Mouse (Mus musculus) megakaryocyte, embryonic 14.5 days (primary cell): ENCODE data around the gene Trim44. TPM values are rescaled to one million over a fixed set of nuclear protein-coding genes. Genes with fewer than 3 reads are reported as not detected.

ENCODE experiments used
- H3K27me3 ChIP-seq: replicated peaks from 2 replicates; pipeline ENCODE3; 2012; ENCODE audit warnings: inconsistent platforms
- H3K36me3 ChIP-seq: replicated peaks from 2 replicates; pipeline ENCODE3; 2012; ENCODE audit warnings: low read length, inconsistent platforms, mixed read lengths
- H3K4me1 ChIP-seq: 2 replicates; pipeline ENCODE4 v1.6.1; 2012; ENCODE audit warnings: inconsistent platforms
- H3K4me3 ChIP-seq: replicated peaks from 2 replicates; pipeline ENCODE3; 2012; ENCODE audit warnings: moderate library complexity, mild to moderate bottlenecking, inconsistent platforms
- H3K9me3 ChIP-seq: 2 replicates; pipeline ENCODE4 v1.6.1; 2012; ENCODE audit warnings: inconsistent platforms
- FLI1 ChIP-seq: IDR thresholded peaks from 2 replicates; pipeline ENCODE4 v1.6.1; 2012; ENCODE audit warnings: low read length, inconsistent platforms, mixed read lengths
- GATA1 ChIP-seq: IDR thresholded peaks from 3 replicates; pipeline ENCODE4 v1.6.1; 2012; ENCODE audit warnings: mixed read lengths, low read length, inconsistent platforms, borderline replicate concordance
- polyA plus RNA-seq: library from polyadenylated mRNA; stranded (reverse); fragments of >175 nt; gene quantifications from 2 replicates; pipeline ENCODE4 v1.2.3, GENCODE M21; 2012; ENCODE audit warnings: low replicate concordance; ENCODE audit not compliant: insufficient read depth

The Trim44 gene
- polyA plus RNA-seq, 1 experiment = 3.5 TPM

- H3K36me3 ChIP-seq = no peaks in the 10 kb centered on the region
- no peaks in the 10 kb centered on the region for H3K9me3 ChIP-seq
- peaks cover 12% of the 10 kb centered on the region for H3K27me3 ChIP-seq
- H3K4me1 ChIP-seq = no peaks in the 10 kb centered on the region
- no peak overlapping the region for H3K4me3 ChIP-seq
- no peak for TF ChIP-seq FLI1
- no peak for TF ChIP-seq GATA1
These were observed 112.8 kb downstream of the Trim44 start for GRCm38 (mm10) chr2:102294827-102295270.

GRCm38 (mm10) chr2:102293181-102293580, 114.4 kb downstream of the Trim44 start:
- H3K27me3 ChIP-seq = peaks cover 12% of the 10 kb centered on the region
- H3K9me3 ChIP-seq = no peaks in the 10 kb centered on the region
- no peaks in the 10 kb centered on the region for H3K36me3 ChIP-seq
- no peak overlapping the region for H3K4me3 ChIP-seq
- TF ChIP-seq GATA1 (no peak), FLI1 (no peak)
- H3K4me1 ChIP-seq = no peaks in the 10 kb centered on the region

GRCm38 (mm10) chr2:102292051-102292450, 115.6 kb downstream of the Trim44 start:
- Histone ChIP-seq H3K27me3 (peaks cover 15% of the 10 kb centered on the region), H3K4me1 (no peaks in the 10 kb centered on the region), H3K9me3 (peaks cover 4% of the 10 kb centered on the region; the same call in 1 of the 2 replicates), H3K4me3 (no peak overlapping the region), H3K36me3 (no peaks in the 10 kb centered on the region)
- TF ChIP-seq GATA1 (no peak), FLI1 (no peak)

- H3K9me3 ChIP-seq = peaks cover 6% of the 10 kb centered on the region; the same call in 1 of the 2 replicates
- no peak for TF ChIP-seq FLI1
- no peak for TF ChIP-seq GATA1
- H3K27me3 ChIP-seq = peaks cover 16% of the 10 kb centered on the region
These were observed 116.1 kb downstream of the Trim44 start for GRCm38 (mm10) chr2:102291533-102291932.

GRCm38 (mm10) chr2:102290041-102290440, 117.6 kb downstream of the Trim44 start:
- H3K27me3 ChIP-seq = peaks cover 17% of the 10 kb centered on the region
- H3K4me1 ChIP-seq = no peaks in the 10 kb centered on the region
- no peak overlapping the region for H3K4me3 ChIP-seq
- H3K36me3 ChIP-seq = no peaks in the 10 kb centered on the region
- no peak for TF ChIP-seq GATA1
- H3K9me3 ChIP-seq = peaks cover 7% of the 10 kb centered on the region; the same call in 1 of the 2 replicates

More at GRCm38 (mm10) chr2:102291533-102291932, 116.1 kb downstream of the Trim44 start:
- no peaks in the 10 kb centered on the region for H3K36me3 ChIP-seq
- H3K4me1 ChIP-seq = no peaks in the 10 kb centered on the region
- H3K4me3 ChIP-seq = no peak overlapping the region

GRCm38 (mm10) chr2:102288676-102289075, 119.0 kb downstream of the Trim44 start:
- Histone ChIP-seq H3K9me3 (peaks cover 7% of the 10 kb centered on the region; the same call in 1 of the 2 replicates), H3K4me1 (no peaks in the 10 kb centered on the region), H3K36me3 (no peaks in the 10 kb centered on the region), H3K4me3 (no peak overlapping the region), H3K27me3 (peaks cover 16% of the 10 kb centered on the region)
- no peak for TF ChIP-seq FLI1

GRCm38 (mm10) chr2:102287369-102287768, 120.3 kb downstream of the Trim44 start:
- Histone ChIP-seq H3K4me1 (no peaks in the 10 kb centered on the region), H3K27me3 (peaks cover 14% of the 10 kb centered on the region), H3K4me3 (no peak overlapping the region), H3K9me3 (peaks cover 7% of the 10 kb centered on the region; the same call in 1 of the 2 replicates), H3K36me3 (no peaks in the 10 kb centered on the region)
- TF ChIP-seq GATA1 = no peak
- TF ChIP-seq FLI1 = no peak

GRCm38 (mm10) chr2:102282081-102282480, 125.5 kb downstream of the Trim44 start:
- peaks cover 4% of the 10 kb centered on the region for H3K27me3 ChIP-seq
- no peaks in the 10 kb centered on the region for H3K36me3 ChIP-seq
- TF ChIP-seq GATA1 = no peak
- H3K9me3 ChIP-seq = 0 out of 2 replicates have a peak, but pooled peaks cover 2% of the 10 kb centered on the region
- no peaks in the 10 kb centered on the region for H3K4me1 ChIP-seq
- H3K4me3 ChIP-seq = no peak overlapping the region

GRCm38 (mm10) chr2:102279779-102280178, 127.8 kb downstream of the Trim44 start:
- TF ChIP-seq FLI1 = no peak
- TF ChIP-seq GATA1 = no peak
- H3K9me3 ChIP-seq = no peaks in the 10 kb centered on the region
- no peaks in the 10 kb centered on the region for H3K27me3 ChIP-seq
- H3K36me3 ChIP-seq = no peaks in the 10 kb centered on the region
- H3K4me3 ChIP-seq = no peak overlapping the region
- H3K4me1 ChIP-seq = no peaks in the 10 kb centered on the region

- TF ChIP-seq GATA1 (no peak), FLI1 (no peak)
- H3K4me1 ChIP-seq = no peaks in the 10 kb centered on the region
- H3K27me3 ChIP-seq = no peaks in the 10 kb centered on the region
- H3K9me3 ChIP-seq = peaks cover 10% of the 10 kb centered on the region
- no peaks in the 10 kb centered on the region for H3K36me3 ChIP-seq
- H3K4me3 ChIP-seq = no peak overlapping the region
These were observed 129.7 kb downstream of the Trim44 start for GRCm38 (mm10) chr2:102277946-102278345.

GRCm38 (mm10) chr2:102273280-102273679, 134.3 kb downstream of the Trim44 start:
- Histone ChIP-seq H3K36me3 (no peaks in the 10 kb centered on the region), H3K9me3 (peaks cover 13% of the 10 kb centered on the region), H3K27me3 (peaks cover 2% of the 10 kb centered on the region), H3K4me3 (no peak overlapping the region), H3K4me1 (no peaks in the 10 kb centered on the region)
- TF ChIP-seq GATA1 = no peak
